Mouse (Mus musculus): Measurements from ENCODE around the gene Sult6b1. TPM values are rescaled to one million over a fixed set of nuclear protein-coding genes. Genes with fewer than 3 reads are reported as not detected.

Gene Sult6b1
- total RNA-seq (2021): not detected
- long read RNA-seq, experiment 1: 0 reads
- long read RNA-seq, experiment 2: 0 reads

- DNase-seq: no peak
- intact Hi-C loops (cut with DNase I): no loop called here
These were observed at the start of gene Sult6b1 for GRCm38 (mm10) chr17:78906892-78907291. Gene Sult6b1 (minus strand): TSS chr17:78906992.

GRCm38 (mm10) chr17:78953240-78953639, 46.4 kb upstream of the Sult6b1 start:
- intact Hi-C loops (cut with DNase I): no loop called here
- no peak for DNase-seq

- no peak for DNase-seq
- intact Hi-C loops (cut with DNase I): no loop called here
These were observed 45.3 kb upstream of the Sult6b1 start for GRCm38 (mm10) chr17:78952070-78952469.

- DNase-seq: no peak
- intact Hi-C loops (cut with DNase I): no loop called here
These were observed 44.4 kb upstream of the Sult6b1 start for GRCm38 (mm10) chr17:78951225-78951624.

GRCm38 (mm10) chr17:78942579-78942978, 35.8 kb upstream of the Sult6b1 start:
- no peak for DNase-seq
- intact Hi-C loops (cut with DNase I): no loop called here

GRCm38 (mm10) chr17:78938927-78939326, 32.1 kb upstream of the Sult6b1 start:
- intact Hi-C loops (cut with DNase I): no loop called here
- DNase-seq: no peak

- intact Hi-C loops (cut with DNase I): no loop called here
These were observed 30.5 kb upstream of the Sult6b1 start for GRCm38 (mm10) chr17:78937229-78937853.

GRCm38 (mm10) chr17:78936466-78937228, 29.9 kb upstream of the Sult6b1 start, which contains the start of the genes Cebpz and Ndufaf7:
Gene Cebpz (minus strand): TSS chr17:78937066.
Gene Ndufaf7 (plus strand): TSS chr17:78937136.
- DNase-seq: peak; percentile 95
- intact Hi-C loops (cut with DNase I): no loop called here

More at GRCm38 (mm10) chr17:78937229-78937853, 30.5 kb upstream of the Sult6b1 start:
- no peak for DNase-seq

GRCm38 (mm10) chr17:78935857-78936256, 29.1 kb upstream of the Sult6b1 start:
- no peak for DNase-seq
- intact Hi-C loops (cut with DNase I): no loop called here

GRCm38 (mm10) chr17:78917696-78918095, 10.9 kb upstream of the Sult6b1 start:
- DNase-seq: no peak
- intact Hi-C loops (cut with DNase I): no loop called here

GRCm38 (mm10) chr17:78916899-78917298, 10.1 kb upstream of the Sult6b1 start:
- intact Hi-C loops (cut with DNase I): no loop called here
- no peak for DNase-seq

- intact Hi-C loops (cut with DNase I): no loop called here
- peak; percentile 71 to 75 for DNase-seq
These were observed 9.6 kb upstream of the Sult6b1 start, which contains the start of gene Cebpzos for GRCm38 (mm10) chr17:78916369-78916813. Gene Cebpzos (plus strand): TSS chr17:78916500.

GRCm38 (mm10) chr17:78915772-78916171, 9.0 kb upstream of the Sult6b1 start:
- intact Hi-C loops (cut with DNase I): no loop called here
- no peak for DNase-seq

GRCm38 (mm10) chr17:78913921-78914320, 7.1 kb upstream of the Sult6b1 start:
- intact Hi-C loops (cut with DNase I): no loop called here
- DNase-seq: no peak

GRCm38 (mm10) chr17:78912861-78913281, 6.1 kb upstream of the Sult6b1 start:
- intact Hi-C loops (cut with DNase I): no loop called here
- DNase-seq: no peak

- intact Hi-C loops (cut with DNase I): no loop called here
- DNase-seq: no peak
These were observed 2.6 kb upstream of the Sult6b1 start for GRCm38 (mm10) chr17:78909374-78909773.

- intact Hi-C loops (cut with DNase I): no loop called here
- no peak for DNase-seq
These were observed 3.6 kb downstream of the Sult6b1 start for GRCm38 (mm10) chr17:78903158-78903557.

GRCm38 (mm10) chr17:78895394-78895793, 11.4 kb downstream of the Sult6b1 start:
- intact Hi-C loops (cut with DNase I): no loop called here
- DNase-seq: no peak

- DNase-seq: no peak
- intact Hi-C loops (cut with DNase I): no loop called here
These were observed 11.8 kb downstream of the Sult6b1 start for GRCm38 (mm10) chr17:78894991-78895390.

- intact Hi-C loops (cut with DNase I): no loop called here
- DNase-seq: no peak
These were observed 15.8 kb downstream of the Sult6b1 start for GRCm38 (mm10) chr17:78891020-78891419.

GRCm38 (mm10) chr17:78889184-78889583, 17.6 kb downstream of the Sult6b1 start:
- intact Hi-C loops (cut with DNase I): no loop called here
- DNase-seq: no peak

- intact Hi-C loops (cut with DNase I): no loop called here
- no peak for DNase-seq
These were observed 18.2 kb downstream of the Sult6b1 start for GRCm38 (mm10) chr17:78888554-78888953.

Measured in gastrocnemius, postnatal 36 days (tissue).